Mouse (Mus musculus) lung, postnatal 14 days (tissue): Measurements from ENCODE around the gene Fry.

ENCODE experiments used
- DNase-seq: peaks from one replicate; pipeline ENCODE4 v3.0.0; 2021

Fry gene

DNA sequence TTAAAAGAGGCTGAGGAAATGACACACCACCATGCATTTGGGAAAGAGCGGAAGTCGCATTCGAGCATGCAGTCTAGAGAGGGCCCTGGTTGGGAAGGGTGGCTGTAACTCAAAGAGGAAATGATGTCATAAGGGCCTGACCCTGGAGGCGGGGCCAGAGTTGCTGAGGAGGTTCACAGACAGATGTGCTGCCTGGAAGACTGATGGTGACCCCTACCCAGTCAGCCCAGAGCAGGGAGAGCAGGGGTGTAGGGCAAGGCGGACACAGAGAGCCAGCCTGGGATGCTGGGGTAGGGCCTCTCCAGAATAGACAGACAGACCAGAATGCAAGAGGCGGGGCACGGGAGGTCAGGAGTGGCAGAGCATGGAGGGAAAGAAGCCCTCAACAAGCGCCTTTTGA lies 290.5 kb downstream of the Fry start:
- DNase-seq, result no peak

DNA sequence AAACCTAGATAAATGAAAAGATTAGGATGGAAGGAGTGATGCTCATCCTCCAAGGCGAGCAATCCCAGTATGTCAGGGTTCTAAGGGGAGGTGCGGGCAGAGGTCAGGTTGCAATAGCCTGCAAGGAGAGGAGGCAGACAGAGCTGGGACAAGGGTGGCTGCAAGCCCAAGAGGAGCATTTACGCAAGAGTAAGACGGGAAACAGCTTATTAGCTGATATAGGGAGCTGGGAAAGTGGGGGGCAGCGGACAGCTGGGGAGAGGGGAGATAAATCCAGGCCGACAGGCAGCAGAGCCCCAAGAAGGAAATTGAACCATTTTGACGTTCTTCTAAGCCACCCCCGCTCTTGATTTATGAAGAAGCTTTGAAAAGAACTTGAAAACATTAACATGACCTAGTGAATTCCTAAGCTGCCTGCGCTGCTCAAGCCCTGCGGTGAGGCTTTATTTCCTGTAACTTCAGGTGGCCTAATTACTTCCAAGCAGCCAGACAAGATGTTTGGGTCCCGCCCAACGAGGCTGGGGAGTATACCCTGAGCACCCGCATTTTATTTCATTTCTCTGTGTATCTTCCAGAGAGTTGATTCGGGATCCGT lies 291.1 kb downstream of the Fry start:
- DNase-seq, result no peak

DNA sequence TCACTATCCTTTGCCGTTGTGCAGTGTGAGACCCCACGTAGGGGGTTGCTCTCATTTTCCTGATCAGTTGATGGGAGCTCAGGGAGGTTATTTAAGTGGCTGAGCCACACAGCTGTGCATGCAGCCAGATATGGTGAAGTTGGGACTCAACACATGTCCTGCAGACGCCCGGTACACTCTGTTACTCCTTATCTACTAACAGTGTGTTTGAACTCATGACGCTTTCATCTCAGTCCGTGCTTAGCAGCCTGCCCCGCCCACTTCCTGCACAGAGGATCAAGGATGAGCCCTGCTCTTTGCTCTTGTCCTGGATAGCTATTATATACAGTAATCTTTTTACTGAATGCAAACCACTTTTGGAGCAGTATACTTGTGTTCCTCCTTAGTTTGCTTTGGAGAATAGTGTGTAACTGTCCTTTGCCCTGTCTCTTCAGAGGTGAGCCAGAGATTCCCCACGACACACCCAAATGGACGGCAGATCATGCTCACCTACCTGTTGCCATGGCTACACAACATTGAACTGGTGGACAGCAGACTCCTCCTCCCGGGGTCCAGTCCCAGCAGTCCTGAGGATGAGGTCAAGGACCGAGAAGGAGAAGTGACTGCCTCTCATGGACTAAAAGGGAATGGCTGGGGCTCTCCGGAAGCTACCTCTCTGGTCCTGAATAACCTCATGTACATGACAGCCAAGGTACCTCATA lies 294.5 kb downstream of the Fry start:
- DNase-seq, result no peak

DNA sequence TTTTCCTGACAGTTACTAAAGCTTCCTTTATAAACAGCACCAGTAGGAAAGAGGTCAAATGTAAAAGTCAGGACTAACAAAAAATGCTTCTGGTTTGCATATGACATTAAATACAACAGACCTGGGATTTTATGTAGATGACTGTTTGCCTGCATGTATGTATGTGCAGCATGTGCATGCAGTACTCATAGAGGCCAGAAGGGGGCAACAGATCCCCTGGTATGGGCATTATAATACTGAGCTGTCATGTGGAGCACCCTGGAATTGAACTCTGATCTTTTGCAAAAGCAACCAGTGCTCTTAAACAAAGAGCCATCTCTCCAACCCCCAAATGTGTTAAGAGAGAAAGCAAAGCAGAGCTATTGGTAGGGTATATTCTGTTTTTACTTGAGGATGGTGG lies 296.4 kb downstream of the Fry start:
- DNase-seq, result no peak

DNA sequence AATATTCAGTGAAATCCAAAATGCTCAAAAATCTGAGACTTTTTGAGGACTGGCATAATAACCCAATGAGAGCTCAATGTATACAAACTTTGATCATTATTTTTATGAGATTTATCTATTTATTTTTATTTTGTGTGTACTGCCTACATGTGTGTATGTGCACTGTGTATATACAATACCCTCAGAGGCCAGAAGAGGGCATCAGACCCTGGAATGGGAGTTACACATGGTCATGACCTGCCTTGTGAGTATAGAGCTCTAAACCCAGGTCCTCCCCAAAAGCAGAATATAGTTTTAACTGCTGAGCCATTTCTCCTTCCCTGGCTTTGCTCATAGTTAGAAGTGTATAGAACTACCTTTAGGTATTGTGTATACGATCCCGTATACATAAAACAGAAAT lies 298.8 kb downstream of the Fry start:
- no peak for DNase-seq

DNA sequence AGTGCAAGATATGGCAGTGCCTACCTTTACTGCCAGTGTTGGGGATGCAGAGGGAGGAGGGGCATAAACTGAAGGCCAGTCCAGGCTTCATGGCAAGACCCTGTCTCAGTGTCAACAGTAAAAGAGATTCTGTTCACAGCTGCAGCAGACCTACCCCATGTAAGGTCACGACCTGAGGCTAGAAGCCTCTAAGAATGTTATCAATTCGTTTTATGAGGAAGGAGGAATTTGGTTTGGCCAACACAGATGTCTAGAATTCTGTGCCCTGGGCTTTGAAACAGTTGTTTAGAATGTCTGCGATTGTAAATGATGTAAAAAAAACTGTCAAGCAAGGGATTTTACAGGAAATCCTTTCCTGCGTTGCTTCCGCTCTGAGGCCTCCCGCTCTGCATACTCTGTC lies 299.6 kb downstream of the Fry start:
- no peak for DNase-seq

DNA sequence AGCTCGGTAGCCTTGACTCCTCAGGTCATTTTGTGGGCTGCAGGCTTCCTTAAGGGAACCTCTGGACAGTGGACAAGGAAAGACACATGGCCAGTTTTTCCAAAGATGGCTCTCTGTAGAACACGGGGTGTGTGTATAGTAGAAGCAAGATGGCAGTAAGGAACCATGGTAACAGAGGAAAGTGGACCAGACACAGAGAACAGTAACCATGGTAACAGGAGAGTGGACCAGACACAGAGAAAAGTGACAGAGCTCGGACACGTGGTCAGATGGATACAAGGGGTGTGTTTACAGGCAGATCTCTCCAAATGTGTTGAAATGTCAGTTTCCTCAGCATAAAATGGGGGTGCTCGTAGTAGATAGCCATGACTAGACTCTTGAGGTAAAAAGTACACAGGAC lies 306.6 kb downstream of the Fry start:
- DNase-seq, result no peak

DNA sequence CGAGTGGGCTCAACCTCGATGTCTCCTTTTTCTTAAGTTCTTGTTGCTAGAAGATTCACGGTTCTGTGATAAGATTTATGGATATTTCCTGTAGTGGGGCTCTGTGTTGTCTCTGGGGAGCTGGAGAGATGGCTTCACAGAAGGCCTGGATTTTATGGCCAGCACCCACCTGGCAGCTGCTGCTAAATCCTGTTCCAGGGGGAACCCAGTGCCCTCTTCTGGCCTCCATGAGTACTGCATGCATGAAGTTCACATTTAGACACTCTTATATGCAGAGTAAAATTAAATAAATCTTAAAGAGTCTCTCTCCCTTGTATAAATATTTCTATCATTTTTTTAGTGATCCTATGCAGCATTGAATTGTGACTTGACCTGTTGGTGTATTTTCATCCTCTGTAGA lies 308.1 kb downstream of the Fry start:
- DNase-seq, result peak; percentile 56

DNA sequence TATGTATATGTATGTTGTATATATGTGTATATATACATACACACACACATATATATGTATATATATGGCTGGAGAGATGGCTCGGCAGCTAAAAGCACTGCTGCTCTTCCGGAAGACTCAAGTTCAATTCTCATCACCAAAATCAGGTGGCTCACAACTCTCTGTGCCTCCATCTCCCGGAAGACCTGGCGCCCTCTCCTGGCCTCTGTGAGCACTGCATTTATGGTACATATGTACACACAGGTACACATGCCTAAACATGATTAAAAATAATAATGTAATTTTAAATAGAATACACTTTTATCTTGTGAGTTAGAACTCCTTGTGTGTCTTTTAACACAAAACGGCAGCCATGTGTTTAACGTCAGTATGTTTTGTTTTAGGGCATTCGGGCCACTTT lies 312.8 kb downstream of the Fry start:
- DNase-seq, result no peak

DNA sequence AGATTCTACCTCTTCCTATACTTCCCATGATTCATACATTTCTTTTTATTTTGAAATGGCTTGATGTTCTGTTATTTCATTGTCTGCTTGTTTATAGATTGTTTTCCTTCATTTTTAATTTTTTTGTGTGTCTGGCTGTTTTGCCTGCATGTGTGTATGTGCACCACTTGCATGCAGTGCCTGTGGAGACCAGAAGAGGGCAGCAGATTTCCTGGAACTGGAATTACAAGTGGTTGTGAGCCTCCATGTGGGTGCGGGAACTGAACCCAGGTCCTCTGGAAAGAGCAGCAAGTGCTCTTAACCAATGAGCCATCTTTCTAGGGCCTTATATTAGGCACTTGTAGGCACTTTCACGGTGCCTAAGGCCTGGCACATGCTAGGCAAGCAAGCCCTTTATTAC lies 314.5 kb downstream of the Fry start:
- no peak for DNase-seq

DNA sequence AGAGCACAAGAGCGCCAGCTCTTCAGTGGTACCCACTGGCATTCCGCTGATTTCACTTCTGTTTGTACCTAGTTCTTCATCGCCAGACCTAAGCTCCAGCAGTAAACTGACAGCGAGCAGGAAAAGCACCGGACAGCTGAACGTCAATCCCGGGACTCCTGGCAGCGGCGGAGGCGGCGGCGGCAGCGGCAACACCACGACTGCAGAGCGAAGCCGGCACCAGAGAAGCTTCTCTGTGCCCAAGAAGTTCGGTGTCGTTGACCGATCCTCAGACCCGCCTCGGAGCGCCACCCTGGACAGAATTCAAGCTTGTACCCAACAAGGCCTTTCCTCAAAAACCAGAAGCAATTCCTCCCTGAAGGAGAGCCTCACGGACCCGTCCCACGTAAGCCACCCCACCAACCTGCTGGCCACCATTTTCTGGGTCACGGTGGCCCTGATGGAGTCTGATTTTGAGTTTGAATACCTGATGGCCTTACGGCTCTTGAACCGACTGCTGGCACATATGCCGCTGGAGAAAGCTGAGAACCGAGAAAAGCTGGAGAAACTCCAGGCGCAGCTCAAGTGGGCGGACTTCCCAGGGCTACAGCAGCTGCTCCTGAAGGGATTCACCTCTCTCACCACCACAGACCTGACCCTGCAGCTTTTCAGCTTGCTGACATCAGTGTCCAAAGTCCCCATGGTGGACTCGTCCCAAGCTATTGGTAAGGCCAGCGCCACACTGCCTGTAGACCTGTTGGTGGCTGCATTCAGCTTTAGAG lies 318.4 kb downstream of the Fry start:
- no peak for DNase-seq

DNA sequence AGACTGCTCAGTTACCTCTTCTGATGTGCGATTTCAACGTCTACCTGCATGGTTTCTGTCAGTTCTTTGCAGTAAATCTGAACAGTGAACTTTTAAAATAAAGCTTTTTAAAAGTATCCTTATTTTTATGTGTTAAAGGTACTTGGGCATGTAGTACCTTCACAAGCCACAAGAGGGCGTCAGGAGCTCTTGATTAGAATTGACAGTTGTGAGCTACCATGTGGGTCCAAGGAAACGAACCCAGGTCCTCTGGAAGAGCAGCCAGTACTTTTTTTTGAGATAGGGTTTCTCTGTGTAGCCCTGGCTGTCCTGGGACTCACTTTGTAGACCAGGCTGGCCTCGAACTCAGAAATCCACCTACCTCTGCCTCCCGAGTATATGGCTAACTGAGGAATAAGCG lies 323.2 kb downstream of the Fry start:
- peak; percentile 69 for DNase-seq

DNA sequence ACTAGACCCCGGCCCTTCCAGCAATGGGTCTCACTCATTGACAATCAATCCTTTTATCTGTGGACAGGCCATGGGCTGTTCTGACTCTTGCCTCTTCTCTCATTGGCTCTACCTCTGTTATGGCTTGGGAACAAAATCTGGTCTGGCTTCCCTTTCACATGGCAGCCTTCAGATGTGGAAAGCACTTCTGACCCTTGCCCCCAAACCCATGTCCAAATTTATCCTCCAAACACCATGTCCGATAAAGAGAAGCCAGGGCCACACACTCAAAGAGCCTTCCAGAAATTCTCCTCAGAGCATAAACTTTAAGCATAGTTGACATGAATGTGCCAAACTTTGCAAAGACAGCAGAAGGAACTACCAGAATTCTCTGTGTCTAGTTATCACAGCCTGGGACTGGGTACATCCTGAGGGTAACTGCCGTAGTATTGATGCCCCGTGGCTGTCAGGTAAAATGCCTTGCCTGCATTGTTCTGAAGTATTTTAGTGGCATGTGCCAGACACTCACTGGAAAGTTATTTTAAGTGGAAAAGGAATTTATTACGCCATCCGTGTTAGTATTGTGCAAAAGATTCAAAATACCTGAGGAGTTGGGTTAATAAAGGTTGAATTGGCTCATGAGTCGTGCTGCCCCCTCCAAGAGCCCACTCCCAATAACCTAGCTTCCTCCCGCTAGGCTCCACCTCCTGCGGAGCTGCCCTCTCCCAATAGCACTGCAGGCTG lies 333.0 kb downstream of the Fry start:
- no peak for DNase-seq

DNA sequence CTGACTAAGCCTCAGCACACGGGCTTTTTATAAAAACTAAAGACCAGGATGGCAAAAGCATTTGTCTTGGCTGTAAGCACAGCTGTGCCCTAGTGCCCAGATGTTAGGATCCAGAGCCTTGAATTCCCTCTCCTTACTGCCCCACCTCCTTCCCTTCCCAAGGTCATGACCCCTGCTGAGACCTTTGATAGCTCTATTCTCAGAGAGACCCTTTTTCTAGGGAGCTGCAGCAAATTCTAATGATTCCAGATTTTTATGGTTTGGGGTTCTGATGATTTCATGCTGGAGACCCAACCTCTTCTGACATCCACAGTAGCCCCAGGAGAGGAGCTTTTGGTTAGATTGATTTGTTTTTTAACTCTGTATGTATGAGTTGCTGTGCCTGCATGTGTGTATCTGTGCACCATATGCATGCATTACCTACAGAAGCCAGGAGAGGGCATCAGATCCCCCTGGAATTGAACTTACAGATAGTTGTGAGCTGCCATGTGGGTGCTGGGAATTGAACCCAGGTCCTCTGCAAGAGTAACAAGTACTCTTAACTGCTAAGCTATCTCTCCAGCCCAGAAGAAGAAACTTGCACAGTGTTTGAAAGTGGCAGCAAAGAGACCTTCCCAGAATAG lies 333.7 kb downstream of the Fry start:
- no peak for DNase-seq

DNA sequence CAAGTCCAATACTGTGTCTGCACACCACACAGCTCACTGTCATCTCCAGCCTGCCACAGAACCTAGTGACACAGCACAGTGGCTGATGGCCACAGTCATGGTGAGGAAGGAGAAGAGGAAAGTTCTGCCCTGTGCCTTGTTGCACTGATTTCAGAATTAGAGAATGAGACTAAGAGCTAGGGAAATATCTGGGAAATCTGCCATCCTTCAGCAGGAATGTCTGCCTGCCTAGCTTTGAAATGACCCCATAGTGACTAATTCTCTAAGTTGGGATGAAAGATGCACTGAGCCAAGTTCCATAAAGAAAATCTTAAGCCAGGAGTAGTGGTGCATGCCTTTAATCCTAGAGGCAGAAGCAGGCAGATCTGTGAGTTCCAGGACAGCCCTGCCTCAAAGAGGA lies 334.2 kb downstream of the Fry start:
- DNase-seq, result no peak

DNA sequence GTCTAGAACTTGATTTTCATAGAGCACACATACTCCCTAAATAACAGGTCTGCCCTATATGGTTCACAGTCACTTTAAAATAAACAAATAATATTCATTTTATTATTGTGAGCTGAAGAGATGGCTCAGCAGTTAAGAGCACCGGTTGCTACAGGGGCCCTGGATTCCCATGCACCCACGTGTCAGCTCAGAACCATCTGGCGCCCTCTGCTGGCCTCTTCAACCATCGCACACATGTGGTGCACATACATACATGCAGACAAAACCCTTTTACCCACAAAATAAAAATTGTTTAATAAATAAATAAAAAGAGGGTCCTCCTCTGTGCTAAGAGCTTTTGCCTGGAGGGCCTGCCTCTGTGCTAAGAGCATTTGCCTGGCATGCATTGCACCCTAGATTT lies 335.0 kb downstream of the Fry start:
- no peak for DNase-seq

DNA sequence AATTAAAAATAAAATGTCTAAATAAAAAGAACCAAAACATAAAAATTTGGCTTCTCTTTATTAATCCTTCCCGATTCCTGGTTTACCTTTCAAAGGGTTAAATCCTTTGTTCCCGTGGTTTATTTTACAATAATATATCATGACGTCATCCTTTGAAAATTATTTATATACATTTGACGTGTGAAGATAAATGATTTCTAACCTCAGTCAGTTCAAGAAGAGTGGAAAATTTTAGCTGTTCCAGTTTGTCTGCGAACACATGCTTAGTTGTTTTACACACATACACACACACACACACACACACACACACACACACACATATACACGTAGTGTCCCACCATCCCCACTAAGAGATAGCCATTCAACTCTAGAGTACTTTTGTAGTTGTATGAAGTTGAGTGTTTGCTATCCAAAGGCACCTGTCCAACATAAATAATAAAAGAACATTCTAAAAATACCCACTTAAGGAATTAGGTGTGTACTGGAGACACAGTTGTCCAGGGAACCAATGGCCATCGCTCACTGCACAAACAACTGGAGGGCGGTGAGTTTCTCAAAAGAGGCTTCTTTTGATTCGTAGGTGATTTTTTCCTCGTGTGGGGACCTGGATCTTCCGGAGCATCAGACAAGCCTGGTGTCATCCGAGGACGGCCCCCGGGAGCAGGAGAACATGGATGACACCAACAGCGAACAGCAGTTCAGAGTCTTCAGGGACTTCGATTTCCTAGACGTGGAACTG lies 338.9 kb downstream of the Fry start:
- peak; percentile 53 for DNase-seq

DNA sequence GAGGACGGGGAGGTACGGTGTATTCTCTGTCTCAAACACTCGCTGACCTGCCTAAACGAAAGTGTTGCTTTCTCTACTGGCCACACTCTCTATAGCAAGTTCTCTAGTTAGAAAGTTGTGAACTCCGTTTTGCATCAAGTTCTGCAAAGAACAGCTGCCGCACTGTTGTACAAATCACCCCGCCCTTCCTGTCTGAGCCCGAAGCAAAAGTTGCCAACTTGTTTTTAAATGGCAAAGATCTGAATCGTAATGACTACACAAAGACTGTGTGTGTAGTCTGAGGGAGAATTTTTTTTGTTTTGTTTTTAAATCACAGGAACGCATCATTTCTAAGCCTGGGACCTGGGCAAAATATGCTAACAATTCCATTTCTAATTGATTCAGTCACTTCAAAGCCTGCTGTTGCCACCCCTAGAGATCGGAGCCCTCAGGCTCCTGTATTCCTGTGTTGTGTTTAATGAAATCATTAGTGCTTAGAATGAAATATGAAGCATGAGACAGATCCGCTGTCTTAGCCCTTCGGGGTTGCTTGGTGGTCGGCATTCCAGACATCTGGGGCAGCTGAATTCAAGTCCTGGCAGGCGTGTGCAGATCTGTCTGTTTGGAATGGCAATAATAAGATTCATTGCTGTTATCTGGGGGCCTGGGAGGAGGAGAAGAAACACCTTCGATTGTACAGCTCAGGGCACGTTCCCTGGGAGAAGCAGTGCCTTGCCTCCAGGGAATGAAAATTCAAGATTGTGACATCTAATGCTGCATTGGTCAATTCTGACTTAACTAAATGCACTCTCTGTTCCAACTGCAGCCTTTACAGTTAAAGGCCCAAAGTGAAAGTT lies 339.7 kb downstream of the Fry start:
- DNase-seq, result peak; percentile 45

DNA sequence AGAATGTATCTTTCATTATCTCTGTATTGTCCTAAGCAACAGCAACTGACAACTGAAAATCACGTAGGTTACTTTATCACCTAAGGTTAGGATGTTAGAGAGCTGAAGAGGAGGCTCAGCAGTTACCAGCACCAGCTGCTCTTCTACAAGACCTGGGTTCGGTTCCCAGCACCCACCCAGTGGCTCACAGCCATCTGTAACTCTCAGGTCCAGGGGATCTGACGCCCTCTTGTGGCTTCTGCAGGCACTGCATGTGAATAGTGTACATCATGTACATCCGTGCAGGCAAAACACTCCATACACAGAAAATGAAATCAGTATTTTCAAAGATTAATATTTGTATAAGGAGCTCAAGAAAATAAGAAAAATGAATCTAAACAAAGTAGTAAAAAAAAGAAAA lies 341.4 kb downstream of the Fry start:
- DNase-seq, result no peak

DNA sequence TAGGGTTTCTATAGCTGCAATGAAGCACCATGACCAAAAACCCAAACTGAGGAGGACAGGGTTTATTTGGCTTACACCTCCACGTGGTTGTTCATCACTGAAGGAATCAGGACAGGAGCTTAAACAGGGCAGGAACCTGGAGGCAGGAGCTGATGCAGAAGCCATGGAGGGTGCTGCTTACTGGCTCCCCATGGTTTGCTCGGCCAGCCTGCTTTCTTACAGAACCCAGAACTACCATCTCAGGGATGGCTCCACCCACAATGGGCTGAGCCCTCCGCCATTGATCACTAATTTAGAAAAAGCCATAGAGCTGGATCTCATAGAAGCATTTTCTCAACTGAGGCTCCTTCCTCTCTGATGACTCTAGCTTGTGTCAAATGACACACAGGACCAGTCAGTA lies 346.3 kb downstream of the Fry start:
- no peak for DNase-seq

DNA sequence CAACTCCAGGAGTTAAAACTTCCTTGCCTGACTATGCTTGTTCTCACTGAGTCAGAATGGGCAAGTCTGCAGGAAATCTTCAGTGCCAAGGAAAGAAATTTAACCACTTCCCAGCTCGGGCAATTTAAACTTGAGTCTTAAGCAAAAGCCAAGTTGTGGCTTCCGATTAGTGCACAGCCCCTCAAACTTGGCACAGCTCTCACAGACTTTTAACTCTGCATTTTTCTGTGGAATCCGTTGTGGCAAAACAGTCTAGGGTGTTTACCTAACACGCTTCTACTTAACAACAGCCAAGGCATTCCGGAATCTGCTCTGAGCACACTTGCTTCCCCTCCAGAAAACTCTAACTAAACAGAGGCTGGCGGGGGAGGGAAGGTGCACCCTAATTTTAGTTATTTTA lies 346.8 kb downstream of the Fry start:
- DNase-seq, result peak; percentile 30

DNA sequence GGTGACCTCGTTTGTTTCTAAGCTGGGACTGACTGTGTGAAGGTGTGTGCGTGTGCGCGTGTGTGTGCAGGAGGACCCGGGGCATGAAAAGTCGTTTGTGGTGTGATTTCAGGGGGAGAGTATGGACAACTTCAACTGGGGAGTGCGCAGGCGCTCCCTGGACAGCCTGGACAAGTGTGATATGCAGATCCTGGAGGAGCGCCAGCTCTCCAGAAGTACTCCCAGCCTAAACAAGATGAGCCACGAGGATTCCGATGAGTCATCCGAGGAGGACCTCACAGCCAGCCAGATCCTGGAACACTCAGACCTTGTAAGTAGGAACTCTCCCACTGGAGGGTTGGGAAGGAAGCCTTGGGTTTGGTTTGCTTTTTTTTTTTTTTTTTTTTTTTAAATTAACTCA lies 347.7 kb downstream of the Fry start:
- peak; percentile 91 for DNase-seq
